Mouse (Mus musculus) liver, embryonic 14.5 days (tissue): ENCODE results near the gene Adgrg7. TPM values are rescaled to one million over a fixed set of nuclear protein-coding genes. Genes with fewer than 3 reads are reported as not detected.

Source experiments
- ATAC-seq: fragments of 200-750 bp; cut with Nextera tagmentation; 2 replicates; pipeline ENCODE4 v1.8.0; 2017; ENCODE audit warnings: moderate number of reproducible peaks, mild to moderate bottlenecking, moderate library complexity; ENCODE audit not compliant: insufficient read depth
- DNase-seq, 3 experiments: peaks; one replicate each; pipeline ENCODE4 v3.0.0-alpha.2; 2012 to 2013; ENCODE audit warnings: low read depth in 3 of 3, low spot score in 3 of 3
- H3K27ac ChIP-seq: fragments of 300-500 bp; sonication (generic); 2 replicates; pipeline ENCODE4 v1.5.1; 2014; ENCODE audit warnings: moderate library complexity, mild to moderate bottlenecking, control low read depth, inconsistent platforms
- H3K27me3 ChIP-seq: fragments of 300-500 bp; sonication (generic); 2 replicates; pipeline ENCODE4 v1.6.1; 2014; ENCODE audit warnings: mild to moderate bottlenecking, low read length, moderate library complexity; ENCODE audit not compliant: control insufficient read depth, insufficient read depth
- H3K36me3 ChIP-seq: fragments of 300-500 bp; sonication (generic); replicated peaks from 2 replicates; pipeline ENCODE4 v1.6.1; 2014; ENCODE audit warnings: low read depth; ENCODE audit not compliant: control insufficient read depth, insufficient read depth
- H3K4me1 ChIP-seq, 2 experiments: fragments of 200-500 bp in 1 of 2; fragments of 300-500 bp in 1 of 2; sonication (generic) in 1 of 2; replicated peaks; 2 replicates each; pipeline ENCODE4 v1.6.1; 2012 to 2014; ENCODE audit warnings: antibody characterized with exemption in 1 of 2, inconsistent platforms in 1 of 2, low read length in 1 of 2; ENCODE audit not compliant: control insufficient read depth in 2 of 2, insufficient read depth in 2 of 2
- H3K4me2 ChIP-seq: fragments of 300-500 bp; sonication (generic); 2 replicates; pipeline ENCODE4 v1.6.1; 2014; ENCODE audit warnings: low read depth, mild to moderate bottlenecking, control low read depth, moderate library complexity
- H3K4me3 ChIP-seq, 2 experiments: fragments of 200-500 bp in 1 of 2; fragments of 300-500 bp in 1 of 2; sonication (generic) in 1 of 2; 2 replicates each; pipeline ENCODE4 v1.5.1; 2012 to 2014; ENCODE audit warnings: low read depth in 2 of 2, low read length in 2 of 2, mild to moderate bottlenecking in 2 of 2, control low read depth in 1 of 2, inconsistent platforms in 1 of 2, moderate library complexity in 1 of 2; ENCODE audit not compliant: insufficient read depth in 1 of 2
- H3K9ac ChIP-seq: fragments of 300-500 bp; sonication (generic); replicated peaks from 2 replicates; pipeline ENCODE4 v1.6.1; 2014; ENCODE audit warnings: mild to moderate bottlenecking, control low read depth, moderate library complexity
- H3K9me3 ChIP-seq: fragments of 300-500 bp; sonication (generic); 2 replicates; pipeline ENCODE4 v1.6.1; 2016; ENCODE audit warnings: low read length, mixed read lengths; ENCODE audit not compliant: control insufficient read depth
- CTCF ChIP-seq: IDR thresholded peaks from 2 replicates; pipeline ENCODE4 v1.5.1; 2016; ENCODE audit warnings: antibody characterized with exemption, low read depth, control low read depth
- EP300 ChIP-seq: IDR thresholded peaks from 2 replicates; pipeline ENCODE4 v1.6.1; 2016; ENCODE audit warnings: antibody characterized with exemption, low read depth
- WGBS: fragments of 180-500 bp; shearing (Covaris S2); extraction: QIAGEN DNeasy Blood & Tissue Kit; methylation state at CpG from one replicate; pipeline ENCODE4 v1.1.7; 2014; ENCODE audit not compliant: insufficient replicate concordance; 5-methylcytosine and 5-hydroxymethylcytosine counted together
- polyA plus RNA-seq, 2 experiments: library from polyadenylated mRNA; depleted of rRNA in 1 of 2; stranded (reverse) in 1 of 2; unstranded in 1 of 2; fragments of >200 nt; fragmentation: Nextera tagmentation in 1 of 2; extraction: Ambion mirVana in 1 of 2; gene quantifications; 2 replicates each; pipeline versions ENCODE4 v1.2.1 to v1.2.3; 2012 to 2014

Gene Adgrg7
- polyA plus RNA-seq, 2 experiments = 0.04 to 0.09 TPM

GRCm38 (mm10) chr16:56686747-56687146 is 108.9 kb downstream of the Adgrg7 start:
- WGBS = 83% methylated on average over 5 of the region's 5 CpGs
- ATAC-seq (no peak), DNase-seq (no peak)
- no peak overlapping the region for H3K9ac ChIP-seq
- no peaks in the 10 kb centered on the region for H3K27me3 ChIP-seq
- H3K9me3 ChIP-seq = no peaks in the 10 kb centered on the region
- no peaks in the 10 kb centered on the region for H3K4me1 ChIP-seq
- no peak overlapping the region for H3K4me3 ChIP-seq
- H3K27ac ChIP-seq = no peak overlapping the region
- peaks cover 19% of the 10 kb centered on the region for H3K36me3 ChIP-seq
- no peak overlapping the region for H3K4me2 ChIP-seq
- no peak for TF ChIP-seq EP300
- TF ChIP-seq CTCF = no peak

GRCm38 (mm10) chr16:56681010-56681645 is 114.5 kb downstream of the Adgrg7 start:
- Histone ChIP-seq H3K9me3 (no peaks in the 10 kb centered on the region), H3K36me3 (peaks cover 6% of the 10 kb centered on the region; the same call in 1 of the 2 replicates), H3K27ac (no peak overlapping the region), H3K4me1 (no peaks in the 10 kb centered on the region), H3K27me3 (no peaks in the 10 kb centered on the region), H3K9ac (no peak overlapping the region), H3K4me2 (no peak overlapping the region), H3K4me3 (no peak overlapping the region)
- ATAC-seq (no peak), DNase-seq (no peak)
- TF ChIP-seq CTCF (no peak), EP300 (no peak)
- WGBS = 67% methylated on average over 8 of the region's 8 CpGs

GRCm38 (mm10) chr16:56677146-56677545 is 118.5 kb downstream of the Adgrg7 start:
- ATAC-seq = no peak
- Histone ChIP-seq H3K9me3 (no peaks in the 10 kb centered on the region), H3K27me3 (no peaks in the 10 kb centered on the region), H3K36me3 (no peaks in the 10 kb centered on the region), H3K4me1 (no peaks in the 10 kb centered on the region), H3K4me3 (no peak overlapping the region), H3K4me2 (no peak overlapping the region), H3K9ac (no peak overlapping the region), H3K27ac (no peak overlapping the region)
- no peak for DNase-seq
- 59% methylated on average over 4 of the region's 4 CpGs for WGBS
- TF ChIP-seq CTCF = peak; percentile 21; the same call in 1 of the 2 replicates
- TF ChIP-seq EP300 = no peak

Other genes with a start within 250 kb of the Adgrg7 start
- gene Tfg, start 78.4 kb downstream of the Adgrg7 start, polyA plus RNA-seq (2012; rRNA removed) = 40.7 and 48.1 TPM in 2 replicates
- 74.2 and 74.5 TPM in 2 replicates for gene Tfg, start 78.4 kb downstream of the Adgrg7 start, polyA plus RNA-seq (2014; fragmentation: Nextera tagmentation; extraction: Ambion mirVana)
- 0.14 and 0.28 TPM in 2 replicates for gene Tmem45a, start 90.3 kb upstream of the Adgrg7 start, polyA plus RNA-seq (2012; rRNA removed)
- gene Tmem45a, start 90.3 kb upstream of the Adgrg7 start, polyA plus RNA-seq (2014; fragmentation: Nextera tagmentation; extraction: Ambion mirVana) = 0.33 and 0.38 TPM in 2 replicates
- not detected in 2 replicates for gene Lnp1, start 132.2 kb upstream of the Adgrg7 start, polyA plus RNA-seq (2012; rRNA removed)
- not detected in 2 replicates for gene Lnp1, start 132.2 kb upstream of the Adgrg7 start, polyA plus RNA-seq (2014; fragmentation: Nextera tagmentation; extraction: Ambion mirVana)